Mouse (Mus musculus) thymus, adult 2 months (tissue): ENCODE results near the gene Zfp422. TPM values are rescaled to one million over a fixed set of nuclear protein-coding genes. Genes with fewer than 3 reads are reported as not detected.

Experiments used
- DNase-seq: peaks from one replicate; pipeline ENCODE4 v3.0.0; 2021
- H3K27ac ChIP-seq: fragments of 200-500 bp; 2 replicates; pipeline ENCODE4 v1.5.1; 2012; ENCODE audit warnings: low read length, control low read depth; ENCODE audit not compliant: control insufficient read depth, insufficient read depth
- H3K27me3 ChIP-seq: fragments of 200-500 bp; 2 replicates; pipeline ENCODE4 v1.6.1; 2012; ENCODE audit warnings: mild to moderate bottlenecking, low read length, moderate library complexity, mixed read lengths; ENCODE audit not compliant: control insufficient read depth, insufficient read depth
- H3K36me3 ChIP-seq: fragments of 200-500 bp; 2 replicates; pipeline ENCODE4 v1.6.1; 2012; ENCODE audit warnings: mild to moderate bottlenecking, low read length, moderate library complexity; ENCODE audit not compliant: control insufficient read depth, insufficient read depth
- H3K4me1 ChIP-seq: fragments of 200-500 bp; replicated peaks from 2 replicates; pipeline ENCODE4 v1.6.1; 2012; ENCODE audit warnings: low read length; ENCODE audit not compliant: control insufficient read depth, insufficient read depth
- H3K4me3 ChIP-seq: fragments of 200-500 bp; 2 replicates; pipeline ENCODE4 v1.5.1; 2012; ENCODE audit warnings: mild to moderate bottlenecking, low read length, control low read depth, moderate library complexity; ENCODE audit not compliant: control insufficient read depth, insufficient read depth
- CTCF ChIP-seq: fragments of 200-500 bp; IDR thresholded peaks from 2 replicates; pipeline ENCODE4 v1.5.1; 2012; ENCODE audit warnings: mild to moderate bottlenecking, control low read depth, low read length, moderate library complexity, borderline replicate concordance; ENCODE audit not compliant: control insufficient read depth, poor library complexity, insufficient read depth; ENCODE audit errors: extremely low read depth
- POLR2A ChIP-seq: fragments of 200-500 bp; IDR thresholded peaks from 2 replicates; pipeline ENCODE4 v1.6.1; 2012; ENCODE audit warnings: mild to moderate bottlenecking, low read length, control low read depth, moderate library complexity; ENCODE audit not compliant: control insufficient read depth, poor library complexity, insufficient read depth; ENCODE audit errors: extremely low read depth
- WGBS: fragments of 180-500 bp; shearing (Covaris S2); methylation state at CpG from one replicate; pipeline ENCODE4 v1.1.7; 2018; 5-methylcytosine and 5-hydroxymethylcytosine counted together
- polyA plus RNA-seq: library from polyadenylated mRNA; depleted of rRNA; stranded (reverse); fragments of >200 nt; gene quantifications from 2 replicates; pipeline ENCODE4 v1.2.3, GENCODE M21; 2012

The Zfp422 gene
- polyA plus RNA-seq, 1 experiment: 50.1 TPM

DNA sequence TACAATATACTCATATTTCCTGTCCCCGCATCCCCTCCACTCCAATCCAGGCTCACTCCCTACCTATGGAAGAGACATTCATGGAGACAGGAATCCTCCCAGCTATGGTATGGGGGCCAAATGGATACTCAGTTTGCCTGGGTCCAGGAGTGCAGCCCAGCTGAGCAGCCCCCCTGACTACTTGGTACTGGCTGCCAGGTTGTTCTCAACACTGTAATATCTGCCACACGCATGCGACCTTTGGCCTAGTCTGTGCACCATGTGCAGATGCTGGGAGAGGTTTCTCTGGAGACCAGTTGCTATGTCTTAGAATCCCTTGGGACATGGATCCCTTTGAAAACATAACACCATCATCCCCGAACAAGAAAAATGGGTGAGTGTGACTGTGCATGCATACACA is 43.0 kb upstream of the Zfp422 start:
- WGBS: 94% methylated on average over 4 of the region's 4 CpGs
- Histone ChIP-seq H3K27me3 (no peaks in the 10 kb centered on the region), H3K36me3 (no peaks in the 10 kb centered on the region), H3K27ac (no peak overlapping the region), H3K4me3 (no peak overlapping the region), H3K4me1 (peaks cover 20% of the 10 kb centered on the region)
- TF ChIP-seq POLR2A (no peak), CTCF (no peak)
- no peak for DNase-seq

DNA sequence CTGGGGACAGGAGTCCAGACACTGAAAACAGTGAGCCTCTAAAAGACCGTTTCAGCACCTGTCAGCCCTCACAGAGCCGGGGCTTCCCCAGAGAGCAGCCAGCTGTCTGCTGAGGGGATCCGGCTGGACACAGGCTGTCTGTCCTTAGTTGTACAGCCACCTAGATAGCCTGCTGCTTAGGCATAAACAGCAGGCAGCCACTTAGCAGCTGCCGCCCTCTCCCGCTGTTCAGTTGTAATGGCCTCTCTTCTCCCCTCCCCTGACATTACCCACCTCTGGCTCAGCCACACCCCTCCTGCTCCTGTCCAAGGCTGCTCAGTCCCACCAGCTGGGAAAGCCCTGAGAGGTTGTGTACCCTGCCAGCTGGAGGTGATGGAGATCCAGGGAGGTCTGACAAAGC is 42.2 kb upstream of the Zfp422 start:
- no peak overlapping the region for H3K4me3 ChIP-seq
- no peak for DNase-seq

DNA sequence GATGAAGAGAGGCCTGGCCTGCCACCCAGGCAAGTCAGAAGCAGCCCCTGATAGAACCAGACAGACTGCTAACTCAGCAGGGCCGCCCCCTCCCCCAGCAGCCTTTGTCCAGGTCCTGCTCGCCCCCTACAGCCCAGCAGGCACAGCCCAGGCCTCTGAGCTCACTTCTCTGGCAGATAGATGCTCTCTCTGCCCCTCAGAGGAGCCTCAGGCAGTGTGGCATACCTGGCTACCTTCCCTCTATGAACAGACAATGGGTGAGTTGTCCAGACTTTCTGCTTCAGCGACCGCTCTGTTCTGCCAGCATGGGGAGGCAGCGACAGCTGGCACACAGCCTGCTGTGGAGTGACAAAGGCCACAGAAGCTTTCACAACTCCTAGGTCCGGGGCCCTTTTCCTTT is 41.3 kb upstream of the Zfp422 start:
- H3K4me1 ChIP-seq: peaks cover 20% of the 10 kb centered on the region
- no peak overlapping the region for H3K27ac ChIP-seq
- 90% methylated on average over 6 of the region's 6 CpGs for WGBS
- H3K27me3 ChIP-seq: no peaks in the 10 kb centered on the region
- H3K36me3 ChIP-seq: no peaks in the 10 kb centered on the region
- TF ChIP-seq CTCF (no peak), POLR2A (no peak)
- no peak overlapping the region for H3K4me3 ChIP-seq
- DNase-seq: no peak

More for the DNA sequence above, 42.2 kb upstream of the Zfp422 start:
- Histone ChIP-seq H3K36me3 (no peaks in the 10 kb centered on the region), H3K4me1 (peaks cover 20% of the 10 kb centered on the region), H3K27ac (no peak overlapping the region), H3K27me3 (no peaks in the 10 kb centered on the region)
- TF ChIP-seq POLR2A (no peak), CTCF (no peak)
- 89% methylated on average over 5 of the region's 5 CpGs for WGBS

DNA sequence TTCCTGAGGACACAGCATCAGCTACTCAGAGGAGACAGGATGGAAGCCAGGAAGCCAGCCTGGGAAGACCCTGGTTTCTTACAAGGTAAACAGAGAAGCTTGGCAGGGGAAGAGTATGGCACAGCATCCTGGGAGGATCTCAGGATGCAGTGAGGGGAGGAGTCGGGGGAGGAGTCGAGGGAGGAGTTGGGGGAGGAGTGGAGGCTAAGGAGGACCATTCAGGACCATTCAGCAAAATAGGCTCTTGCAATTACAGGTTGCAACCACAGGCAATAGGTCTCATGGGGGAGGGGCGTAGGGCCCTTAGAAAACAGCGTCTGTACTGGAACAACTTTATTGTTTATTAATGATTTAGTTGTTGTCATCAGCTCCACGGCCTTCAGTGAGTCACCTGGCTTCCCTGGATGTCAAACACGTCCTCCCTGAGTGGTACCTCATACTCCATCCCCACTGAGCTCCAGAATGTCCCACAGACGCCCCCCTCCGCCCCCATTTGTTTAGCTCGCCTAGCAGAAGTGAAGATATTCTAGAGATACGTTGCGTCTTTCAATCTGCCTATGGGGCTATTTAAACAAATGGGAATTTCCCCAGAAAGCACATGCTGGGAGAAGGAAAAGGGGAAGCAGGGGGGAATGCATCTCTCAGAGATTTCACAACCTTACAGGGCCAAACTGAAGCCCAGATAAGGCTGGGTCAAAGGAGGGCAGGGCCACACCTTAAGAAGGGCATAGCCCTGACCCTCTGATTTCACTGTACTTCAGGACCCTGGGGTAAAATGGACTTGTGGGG is 40.1 kb upstream of the Zfp422 start:
- Histone ChIP-seq H3K27ac (no peak overlapping the region), H3K27me3 (no peaks in the 10 kb centered on the region), H3K4me3 (no peak overlapping the region), H3K4me1 (peaks cover 9% of the 10 kb centered on the region), H3K36me3 (no peaks in the 10 kb centered on the region)
- TF ChIP-seq POLR2A (no peak), CTCF (no peak)
- no peak for DNase-seq
- whole genome bisulfite sequencing: 78% methylated on average over 11 of the region's 11 CpGs

DNA sequence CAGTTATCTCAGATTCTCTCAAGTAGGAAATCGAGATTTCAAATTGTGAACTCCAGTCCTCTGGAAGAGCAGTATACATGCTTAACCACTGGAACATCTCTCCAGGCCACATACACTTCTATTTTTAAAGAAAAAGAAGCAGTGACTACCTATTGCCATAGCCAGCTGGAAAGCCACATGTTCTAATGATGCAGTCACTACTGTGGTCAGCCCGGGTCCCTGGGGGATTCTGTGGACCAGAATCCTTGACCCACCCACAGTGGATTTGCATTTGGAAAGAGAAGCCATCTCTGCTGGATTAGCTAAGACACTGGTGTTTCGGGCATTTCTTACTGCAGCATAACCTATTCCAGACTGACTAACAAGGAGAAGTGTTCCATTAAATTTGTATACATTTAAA is 38.6 kb upstream of the Zfp422 start:
- no peak for TF ChIP-seq CTCF
- no peak for TF ChIP-seq POLR2A
- no peak overlapping the region for H3K4me3 ChIP-seq
- H3K4me1 ChIP-seq: no peaks in the 10 kb centered on the region
- no peak for DNase-seq
- no peak overlapping the region for H3K27ac ChIP-seq
- 91% methylated on average over 3 of the region's 3 CpGs for WGBS
- no peaks in the 10 kb centered on the region for H3K27me3 ChIP-seq
- H3K36me3 ChIP-seq: no peaks in the 10 kb centered on the region

DNA sequence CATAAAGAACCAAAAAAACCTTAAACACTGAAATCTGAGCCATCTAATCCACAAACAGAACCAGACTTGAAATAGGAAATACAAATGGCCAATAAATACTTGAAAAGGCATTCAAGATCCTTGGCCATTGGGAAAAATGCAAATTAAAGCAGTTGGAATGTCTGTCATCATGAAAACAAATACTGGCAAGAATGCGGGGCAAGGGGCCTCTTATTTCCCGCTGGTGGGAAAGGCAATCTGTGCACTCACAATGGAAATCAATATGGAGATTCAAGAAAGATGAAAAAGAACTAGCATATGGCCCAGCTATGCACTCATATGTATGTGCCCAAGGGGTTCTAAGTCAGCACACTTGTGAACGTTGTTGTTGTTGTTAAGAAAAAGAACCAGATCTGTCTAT is 38.1 kb upstream of the Zfp422 start:
- WGBS: 94% methylated on average over 3 of the region's 3 CpGs
- no peak overlapping the region for H3K4me3 ChIP-seq
- no peaks in the 10 kb centered on the region for H3K27me3 ChIP-seq
- no peak overlapping the region for H3K27ac ChIP-seq
- H3K4me1 ChIP-seq: no peaks in the 10 kb centered on the region
- no peak for TF ChIP-seq CTCF
- DNase-seq: no peak
- no peaks in the 10 kb centered on the region for H3K36me3 ChIP-seq
